Mouse (Mus musculus) intestine, embryonic 14.5 days (tissue): ENCODE results near the gene Mafg. TPM values are rescaled to one million over a fixed set of nuclear protein-coding genes. Genes with fewer than 3 reads are reported as not detected.

ENCODE experiments used
- ATAC-seq: fragments of 200-750 bp; cut with Nextera tagmentation; replicated peaks from 2 replicates; pipeline ENCODE4 v1.8.0; 2017; ENCODE audit warnings: low read depth, moderate number of reproducible peaks, moderate TSS enrichment, moderate library complexity; ENCODE audit not compliant: low FRiP score, low TSS enrichment
- DNase-seq: peaks from one replicate; pipeline ENCODE4 v3.0.0-alpha.2; 2018; ENCODE audit warnings: low spot score
- H3K27ac ChIP-seq: fragments of 300-500 bp; sonication (generic); 2 replicates; pipeline ENCODE4 v1.5.1; 2014; ENCODE audit warnings: low read depth, mild to moderate bottlenecking, control low read depth
- H3K27me3 ChIP-seq: fragments of 300-500 bp; sonication (generic); replicated peaks from 2 replicates; pipeline ENCODE4 v1.6.1; 2014; ENCODE audit warnings: low read length, control low read depth; ENCODE audit not compliant: control insufficient read depth, insufficient read depth
- H3K36me3 ChIP-seq: fragments of 300-500 bp; sonication (generic); 2 replicates; pipeline ENCODE4 v1.6.1; 2014; ENCODE audit warnings: low read length, control low read depth; ENCODE audit not compliant: control insufficient read depth, insufficient read depth
- H3K4me1 ChIP-seq: fragments of 300-500 bp; sonication (generic); replicated peaks from 2 replicates; pipeline ENCODE4 v1.6.1; 2014; ENCODE audit warnings: low read length, control low read depth, mixed read lengths; ENCODE audit not compliant: control insufficient read depth, insufficient read depth
- H3K4me2 ChIP-seq: fragments of 300-500 bp; sonication (generic); 2 replicates; pipeline ENCODE4 v1.6.1; 2014; ENCODE audit warnings: low read length
- H3K4me3 ChIP-seq: fragments of 300-500 bp; sonication (generic); 2 replicates; pipeline ENCODE4 v1.5.1; 2014; ENCODE audit warnings: low read depth, low read length, control low read depth, mixed read lengths
- H3K9ac ChIP-seq: fragments of 300-500 bp; sonication (generic); 2 replicates; pipeline ENCODE4 v1.6.1; 2014; ENCODE audit warnings: mild to moderate bottlenecking, low read length
- H3K9me3 ChIP-seq: fragments of 300-500 bp; sonication (generic); 2 replicates; pipeline ENCODE4 v1.6.1; 2016; ENCODE audit warnings: low read length, control low read depth; ENCODE audit not compliant: control insufficient read depth
- WGBS: fragments of 180-500 bp; shearing (Covaris S2); extraction: QIAGEN DNeasy Blood & Tissue Kit; methylation state at CpG from one replicate; pipeline ENCODE4 v1.1.7; 2014; 5-methylcytosine and 5-hydroxymethylcytosine counted together
- polyA plus RNA-seq: library from polyadenylated mRNA; unstranded; fragments of >200 nt; fragmentation: Nextera tagmentation; extraction: Ambion mirVana; gene quantifications from 2 replicates; pipeline ENCODE4 v1.2.1, GENCODE M21; 2014

Gene Mafg
- polyA plus RNA-seq, 1 experiment from 2014 or later = 25.0 TPM

DNA sequence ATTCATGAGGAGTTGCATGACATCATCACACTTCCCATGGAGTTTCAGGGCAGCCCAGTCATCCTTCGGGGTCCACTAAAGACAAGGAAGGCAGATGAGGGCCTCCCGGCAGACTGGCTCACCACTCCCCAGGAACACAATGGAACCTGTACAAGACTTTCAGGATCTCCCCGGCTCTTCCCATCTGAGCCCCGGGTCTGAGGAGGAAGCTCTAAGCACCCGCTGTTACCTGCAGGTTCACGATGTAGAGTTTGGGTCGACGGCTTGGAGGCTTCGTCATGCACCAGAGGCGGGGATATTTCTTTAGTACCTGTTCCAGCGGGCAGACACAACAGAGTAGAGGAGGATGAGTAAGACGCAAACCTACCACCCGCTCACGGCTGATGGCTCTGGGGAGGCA lies 13.2 kb downstream of the Mafg start:
- ATAC-seq = no peak
- Histone ChIP-seq H3K4me3 (no peak overlapping the region), H3K4me1 (peaks cover 15% of the 10 kb centered on the region), H3K9me3 (no peaks in the 10 kb centered on the region), H3K27ac (no peak overlapping the region), H3K9ac (no peak overlapping the region), H3K36me3 (peaks cover 47% of the 10 kb centered on the region), H3K4me2 (no peak overlapping the region), H3K27me3 (no peaks in the 10 kb centered on the region)
- 92% methylated on average over 14 of the region's 14 CpGs for WGBS
- DNase-seq = no peak

DNA sequence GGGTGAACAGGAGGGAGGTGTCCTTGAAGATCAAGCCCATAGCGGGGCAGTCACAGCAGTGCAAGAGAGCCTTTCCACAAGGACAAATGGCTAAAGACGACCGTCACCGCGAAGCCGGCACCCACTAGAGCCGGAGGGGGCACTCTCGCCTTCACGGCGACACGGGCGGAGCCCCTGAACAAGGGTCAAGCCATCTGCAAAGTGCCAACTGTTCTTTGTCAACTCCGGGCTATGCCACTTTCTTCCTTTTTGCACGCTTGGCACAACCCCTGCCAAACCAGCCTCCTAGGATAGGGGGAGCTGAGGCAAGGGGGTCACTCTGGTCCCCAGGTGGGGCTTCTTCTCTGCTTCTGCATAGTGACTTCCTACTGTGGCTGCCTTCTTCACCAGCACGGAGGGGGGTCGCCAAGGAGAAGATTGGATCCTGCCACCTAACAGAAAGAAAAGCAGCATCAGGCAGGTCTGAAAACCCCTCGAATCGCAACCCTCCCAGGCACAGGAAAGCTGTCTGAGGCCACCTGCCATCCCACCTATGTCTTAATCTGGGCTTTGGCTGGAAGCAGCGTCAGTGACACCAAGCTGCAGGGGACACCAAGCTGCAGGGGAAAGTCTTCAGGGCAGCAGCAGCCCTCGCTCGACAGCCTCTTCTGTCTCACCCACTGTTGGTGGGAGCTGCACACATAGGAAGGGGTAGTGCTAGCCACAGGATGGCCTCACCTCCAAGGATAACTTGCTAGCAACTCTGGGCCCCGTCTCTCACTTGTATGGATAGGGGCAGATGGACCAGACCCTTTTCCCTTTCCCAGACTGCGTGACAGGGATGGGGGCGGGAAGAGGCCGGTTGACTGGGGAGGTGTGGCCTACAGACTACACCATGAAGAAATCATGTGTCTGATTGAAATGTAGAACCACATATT lies 14.5 kb downstream of the Mafg start:
- Histone ChIP-seq H3K27ac (no peak overlapping the region), H3K9me3 (no peaks in the 10 kb centered on the region)

DNA sequence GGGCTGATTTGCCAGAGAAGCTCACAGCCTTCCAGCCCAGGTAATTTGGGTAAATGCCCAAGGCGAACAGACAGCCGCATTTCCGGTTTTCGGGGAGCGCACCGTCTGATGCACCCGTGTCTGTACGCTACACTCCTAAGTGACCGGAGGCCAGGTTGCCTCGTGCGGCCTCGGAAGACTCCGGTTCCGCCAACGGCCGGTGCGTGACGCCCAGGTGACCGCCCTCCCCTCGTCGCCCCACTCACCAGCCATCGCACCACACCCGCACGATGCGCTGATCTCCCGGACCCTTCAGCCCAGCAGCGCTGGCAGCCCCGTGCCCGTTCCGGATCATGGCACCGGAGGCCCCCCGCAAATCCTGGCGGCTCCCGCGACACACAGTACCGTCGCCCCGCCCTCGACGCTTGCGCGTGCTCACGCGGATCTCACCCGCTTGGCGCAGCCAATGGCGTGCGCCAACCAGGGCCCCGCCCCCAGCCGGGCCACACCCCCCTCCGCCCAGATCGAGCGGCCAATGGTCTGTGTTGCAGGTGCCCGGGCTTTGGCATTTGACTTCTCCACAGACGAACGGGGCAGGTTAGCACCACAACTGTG lies 15.8 kb downstream of the Mafg start, which contains the start of gene Pcyt2:
Pcyt2 (minus strand) TSS at position 418 of the 594 bp plus-strand sequence.
- DNase-seq (peak; percentile 90), ATAC-seq (peak; percentile 89)
- Histone ChIP-seq H3K4me1 (peaks cover 8% of the 10 kb centered on the region), H3K36me3 (peaks cover 57% of the 10 kb centered on the region), H3K9ac (peak within 1 kb of the TSS; percentile 76), H3K4me2 (peak within 1 kb of the TSS; percentile 80), H3K27me3 (no peaks in the 10 kb centered on the region), H3K27ac (peak within 1 kb of the TSS; percentile 64), H3K9me3 (no peaks in the 10 kb centered on the region), H3K4me3 (peak within 1 kb of the TSS; percentile 75)
- under 1% methylated on average over 56 of the region's 56 CpGs for WGBS

More for the DNA sequence above, 14.5 kb downstream of the Mafg start:
- no peak overlapping the region for H3K4me2 ChIP-seq
- ATAC-seq = no peak
- H3K4me1 ChIP-seq = peaks cover 10% of the 10 kb centered on the region
- 93% methylated on average over 25 of the region's 25 CpGs for WGBS
- no peak overlapping the region for H3K4me3 ChIP-seq
- DNase-seq = no peak
- H3K27me3 ChIP-seq = no peaks in the 10 kb centered on the region
- H3K36me3 ChIP-seq = peaks cover 59% of the 10 kb centered on the region
- no peak overlapping the region for H3K9ac ChIP-seq

DNA sequence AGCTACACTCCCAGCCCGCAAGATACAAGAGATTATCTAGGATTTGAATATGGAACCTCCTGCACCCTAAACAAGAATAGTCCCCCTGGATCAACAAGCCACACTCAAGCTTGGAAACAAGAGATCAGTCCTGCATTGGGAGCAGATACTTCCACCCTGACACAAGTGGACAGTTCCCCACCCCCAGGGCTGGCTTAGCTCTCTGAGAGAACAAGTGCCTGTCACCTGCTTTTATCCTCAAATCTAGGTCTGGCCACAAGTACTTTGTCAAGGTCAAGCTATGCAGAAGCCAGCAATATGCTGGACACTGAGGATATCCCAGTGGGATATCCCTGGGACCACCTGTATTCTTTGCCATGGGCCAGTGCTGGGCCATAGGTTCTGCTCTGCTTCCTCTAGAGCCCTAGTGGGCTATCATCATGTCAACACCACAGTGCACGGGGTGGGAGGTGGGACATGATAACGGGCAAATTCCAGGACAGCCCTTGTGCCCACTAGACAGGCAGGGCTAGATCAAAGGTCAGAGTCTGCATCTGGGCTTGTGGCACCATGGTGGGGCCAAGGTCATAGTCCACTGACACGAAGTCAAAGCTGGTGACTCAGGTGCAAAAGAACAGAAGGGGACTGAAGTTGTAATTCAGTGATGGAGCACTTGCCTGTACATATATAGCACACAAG lies 16.6 kb downstream of the Mafg start:
- ATAC-seq = no peak

DNA sequence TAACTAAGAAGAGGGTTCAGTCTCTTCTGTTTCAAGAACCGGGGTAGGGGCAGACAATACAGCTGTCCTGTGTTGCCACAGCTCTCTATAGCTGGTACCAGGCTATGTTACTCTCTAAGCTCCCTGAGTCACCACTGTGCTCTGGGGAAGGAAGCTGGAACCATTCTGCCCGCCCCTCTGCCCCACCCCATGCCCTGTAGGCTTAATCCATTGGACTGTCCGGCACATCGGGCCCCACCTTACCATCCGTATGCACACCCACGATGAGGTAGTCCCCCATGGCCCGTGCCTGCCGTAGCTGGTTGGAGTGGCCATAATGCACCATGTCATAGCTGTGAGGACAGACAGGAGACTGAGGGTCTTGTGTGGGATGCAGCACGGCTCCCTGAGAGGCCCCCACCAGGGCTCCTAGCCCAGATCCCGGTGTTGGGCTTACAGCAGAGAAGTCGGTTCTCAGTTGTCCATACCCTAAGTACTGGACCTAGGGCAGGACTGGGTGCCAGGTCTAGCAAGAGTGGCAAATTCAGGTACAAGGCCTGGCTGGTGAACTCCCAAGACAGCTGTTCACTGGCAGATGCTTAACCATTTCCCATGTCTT lies 17.7 kb downstream of the Mafg start:
- no peak overlapping the region for H3K4me3 ChIP-seq
- H3K4me1 ChIP-seq = peaks cover 8% of the 10 kb centered on the region
- DNase-seq = no peak
- no peak for ATAC-seq
- no peak overlapping the region for H3K9ac ChIP-seq
- no peaks in the 10 kb centered on the region for H3K27me3 ChIP-seq
- H3K36me3 ChIP-seq = peaks cover 60% of the 10 kb centered on the region
- no peaks in the 10 kb centered on the region for H3K9me3 ChIP-seq
- H3K4me2 ChIP-seq = no peak overlapping the region
- no peak overlapping the region for H3K27ac ChIP-seq
- WGBS = 86% methylated on average over 11 of the region's 11 CpGs

More for the DNA sequence above, 16.6 kb downstream of the Mafg start:
- WGBS = 42% methylated on average over 4 of the region's 4 CpGs
- no peak for DNase-seq
- Histone ChIP-seq H3K27me3 (no peaks in the 10 kb centered on the region), H3K9me3 (no peaks in the 10 kb centered on the region), H3K4me1 (peaks cover 8% of the 10 kb centered on the region), H3K4me3 (peak overlapping the region; percentile 75), H3K36me3 (peaks cover 59% of the 10 kb centered on the region), H3K9ac (peak overlapping the region; percentile 76), H3K4me2 (peak overlapping the region; percentile 80), H3K27ac (no peak overlapping the region)

DNA sequence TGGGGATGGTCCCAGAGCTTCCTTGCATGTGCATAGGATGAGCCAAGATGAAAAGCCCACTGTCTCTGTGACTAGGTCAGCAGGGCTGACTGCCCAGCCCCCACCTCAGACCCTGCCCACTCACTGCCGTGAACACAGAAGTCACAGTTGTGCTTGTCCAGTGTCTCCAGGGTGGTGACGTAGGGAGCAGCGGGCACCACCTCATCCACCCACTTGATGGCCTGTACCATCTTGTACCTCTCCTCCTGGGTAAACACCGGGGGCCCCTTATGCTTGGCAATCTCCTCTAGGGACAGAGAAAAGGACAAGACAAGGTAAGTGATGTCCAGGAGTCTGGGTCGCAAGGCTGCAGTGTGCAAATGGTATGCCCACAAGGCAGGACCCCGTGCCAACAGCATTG lies 18.2 kb downstream of the Mafg start:
- peaks cover 8% of the 10 kb centered on the region for H3K4me1 ChIP-seq
- H3K27me3 ChIP-seq = no peaks in the 10 kb centered on the region
- no peak overlapping the region for H3K27ac ChIP-seq
- H3K4me3 ChIP-seq = no peak overlapping the region
- ATAC-seq (no peak), DNase-seq (no peak)
- 89% methylated on average over 6 of the region's 6 CpGs for WGBS
- H3K9me3 ChIP-seq = no peaks in the 10 kb centered on the region
- H3K36me3 ChIP-seq = peaks cover 60% of the 10 kb centered on the region
- no peak overlapping the region for H3K9ac ChIP-seq
- no peak overlapping the region for H3K4me2 ChIP-seq

DNA sequence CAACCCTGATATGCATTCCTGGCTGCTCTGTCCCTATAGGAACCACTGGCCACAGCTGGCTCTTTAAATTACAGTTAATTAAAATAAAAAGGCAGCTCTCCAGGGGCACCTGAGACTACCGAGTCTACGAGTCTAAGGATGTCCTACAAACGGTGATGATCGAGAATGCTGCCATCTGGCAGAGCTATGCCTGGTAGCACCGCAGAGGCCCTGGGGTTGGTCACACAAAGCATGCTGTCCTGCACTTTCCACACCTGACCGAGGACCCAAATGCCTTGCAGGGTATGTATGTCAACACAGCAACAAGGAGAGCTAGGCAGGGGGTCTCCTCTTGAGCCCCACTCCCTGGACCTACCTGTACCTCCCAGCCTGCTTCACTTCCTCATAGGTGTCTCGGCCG lies 19.4 kb downstream of the Mafg start:
- WGBS = 94% methylated on average over 8 of the region's 8 CpGs

DNA sequence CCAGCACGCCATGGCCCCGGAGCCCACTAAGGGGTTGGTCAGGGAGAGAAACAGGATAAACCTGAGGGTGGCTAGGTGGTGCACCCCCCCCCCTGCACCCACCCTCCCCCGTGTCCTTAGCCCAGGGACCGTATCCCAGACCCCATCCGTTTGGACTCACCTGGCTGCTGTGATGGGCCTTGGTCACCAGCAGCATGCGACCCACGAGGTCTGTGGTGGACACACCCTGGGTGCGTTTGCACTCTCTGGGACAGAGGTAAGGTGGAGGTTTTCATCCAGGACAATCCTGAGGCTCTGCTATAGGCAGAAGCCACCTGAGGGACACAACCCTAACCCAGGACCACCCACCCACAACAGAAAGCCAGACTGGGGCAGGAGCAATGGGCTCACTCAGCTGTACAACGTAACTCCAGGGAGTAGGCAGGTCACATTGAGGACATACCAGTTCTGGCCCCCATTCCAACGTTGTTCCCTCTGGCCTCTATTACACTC lies 19.9 kb downstream of the Mafg start:
- H3K9ac ChIP-seq = no peak overlapping the region
- no peak overlapping the region for H3K4me3 ChIP-seq
- H3K27ac ChIP-seq = no peak overlapping the region
- no peak for DNase-seq
- no peaks in the 10 kb centered on the region for H3K9me3 ChIP-seq
- no peak overlapping the region for H3K4me2 ChIP-seq
- no peak for ATAC-seq
- H3K4me1 ChIP-seq = peaks cover 15% of the 10 kb centered on the region
- H3K27me3 ChIP-seq = no peaks in the 10 kb centered on the region
- H3K36me3 ChIP-seq = peaks cover 47% of the 10 kb centered on the region
- WGBS = 94% methylated on average over 10 of the region's 10 CpGs

More for the DNA sequence above, 19.4 kb downstream of the Mafg start:
- Histone ChIP-seq H3K9me3 (no peaks in the 10 kb centered on the region), H3K27me3 (no peaks in the 10 kb centered on the region), H3K27ac (no peak overlapping the region), H3K4me3 (no peak overlapping the region), H3K9ac (no peak overlapping the region), H3K4me2 (no peak overlapping the region), H3K36me3 (peaks cover 50% of the 10 kb centered on the region), H3K4me1 (peaks cover 10% of the 10 kb centered on the region)
- DNase-seq (no peak), ATAC-seq (no peak)
